Mouse (Mus musculus): ENCODE measurements at regions not wholly inside any gene's neighbourhood (a gene's known extent, or its start where the extent isn't known, plus 50 kb on each side); places are given as distances from the start of the nearest gene placed in this dataset.

- Histone ChIP-seq H3K4me2 (no peak overlapping the region), H3K4me1 (no peaks in the 10 kb centered on the region), H3K9ac (no peak overlapping the region), H3K36me3 (no peaks in the 10 kb centered on the region), H3K27me3 (replicated peaks) (no peaks in the 10 kb centered on the region; the same call in 1 of the 2 replicates), H3K4me3 (no peak overlapping the region), H3K9me3 (replicated peaks) (no peaks in the 10 kb centered on the region), H3K27ac (no peak overlapping the region)
- WGBS (ENCODE audit: insufficient replicate concordance): 67% methylated on average over 8 of the region's 8 CpGs
- no peak for ATAC-seq
Observed at GRCm38 (mm10) chr19:14801669-14802068, 203.8 kb upstream of the Tle4 start.

GRCm38 (mm10) chr19:14799002-14799401, 201.2 kb upstream of the Tle4 start:
- no peak overlapping the region for H3K4me2 ChIP-seq
- no peaks in the 10 kb centered on the region for H3K4me1 ChIP-seq
- WGBS (ENCODE audit: insufficient replicate concordance): 64% methylated on average over 6 of the region's 6 CpGs
- no peaks in the 10 kb centered on the region for H3K9me3 ChIP-seq (replicated peaks)
- no peak overlapping the region for H3K4me3 ChIP-seq
- ATAC-seq: no peak
- no peak overlapping the region for H3K9ac ChIP-seq
- H3K36me3 ChIP-seq: no peaks in the 10 kb centered on the region
- H3K27me3 ChIP-seq (replicated peaks): no peaks in the 10 kb centered on the region; the same call in 1 of the 2 replicates
- H3K27ac ChIP-seq: no peak overlapping the region

GRCm38 (mm10) chr19:14798417-14798816, 200.6 kb upstream of the Tle4 start:
- H3K4me3 ChIP-seq: no peak overlapping the region
- no peak overlapping the region for H3K9ac ChIP-seq
- no peak overlapping the region for H3K4me2 ChIP-seq
- no peaks in the 10 kb centered on the region for H3K9me3 ChIP-seq (replicated peaks)
- no peaks in the 10 kb centered on the region; the same call in 1 of the 2 replicates for H3K27me3 ChIP-seq (replicated peaks)
- 70% methylated on average over 7 of the region's 7 CpGs for WGBS (ENCODE audit: insufficient replicate concordance)
- no peak overlapping the region for H3K27ac ChIP-seq
- H3K36me3 ChIP-seq: no peaks in the 10 kb centered on the region
- H3K4me1 ChIP-seq: no peaks in the 10 kb centered on the region
- no peak for ATAC-seq

- H3K4me1 ChIP-seq: no peaks in the 10 kb centered on the region
- no peak overlapping the region for H3K9ac ChIP-seq
- 65% methylated on average over 5 of the region's 5 CpGs for WGBS (ENCODE audit: insufficient replicate concordance)
- no peak for ATAC-seq
- no peak overlapping the region for H3K4me2 ChIP-seq
- no peaks in the 10 kb centered on the region for H3K9me3 ChIP-seq (replicated peaks)
- no peak overlapping the region for H3K4me3 ChIP-seq
- no peaks in the 10 kb centered on the region; the same call in 1 of the 2 replicates for H3K27me3 ChIP-seq (replicated peaks)
- no peak overlapping the region for H3K27ac ChIP-seq
- H3K36me3 ChIP-seq: no peaks in the 10 kb centered on the region
Observed at GRCm38 (mm10) chr19:14795910-14796309, 198.1 kb upstream of the Tle4 start.

- Histone ChIP-seq H3K27me3 (replicated peaks) (no peaks in the 10 kb centered on the region), H3K9ac (no peak overlapping the region), H3K4me1 (no peaks in the 10 kb centered on the region), H3K27ac (no peak overlapping the region), H3K4me3 (no peak overlapping the region), H3K36me3 (no peaks in the 10 kb centered on the region), H3K9me3 (replicated peaks) (no peaks in the 10 kb centered on the region), H3K4me2 (no peak overlapping the region)
- 66% methylated on average over 1 of the region's 1 CpGs for WGBS (ENCODE audit: insufficient replicate concordance)
- ATAC-seq: no peak
Observed at GRCm38 (mm10) chr19:14789992-14790391, 192.1 kb upstream of the Tle4 start.

GRCm38 (mm10) chr19:14788630-14789029, 190.8 kb upstream of the Tle4 start:
- no peak overlapping the region for H3K9ac ChIP-seq
- no peak overlapping the region for H3K4me3 ChIP-seq
- H3K4me1 ChIP-seq: no peaks in the 10 kb centered on the region
- H3K9me3 ChIP-seq (replicated peaks): no peaks in the 10 kb centered on the region
- ATAC-seq: no peak
- H3K27ac ChIP-seq: no peak overlapping the region
- WGBS (ENCODE audit: insufficient replicate concordance): 76% methylated on average over 4 of the region's 4 CpGs
- H3K4me2 ChIP-seq: no peak overlapping the region
- H3K36me3 ChIP-seq: no peaks in the 10 kb centered on the region
- no peaks in the 10 kb centered on the region for H3K27me3 ChIP-seq (replicated peaks)

- H3K36me3 ChIP-seq: no peaks in the 10 kb centered on the region
- no peak overlapping the region for H3K27ac ChIP-seq
- H3K4me3 ChIP-seq: no peak overlapping the region
- no peak overlapping the region for H3K4me2 ChIP-seq
- no peaks in the 10 kb centered on the region for H3K27me3 ChIP-seq (replicated peaks)
- 67% methylated on average over 8 of the region's 8 CpGs for WGBS (ENCODE audit: insufficient replicate concordance)
- no peak overlapping the region for H3K9ac ChIP-seq
- no peaks in the 10 kb centered on the region for H3K4me1 ChIP-seq
- no peaks in the 10 kb centered on the region for H3K9me3 ChIP-seq (replicated peaks)
- ATAC-seq: no peak
Observed at GRCm38 (mm10) chr19:14786868-14787267, 189.0 kb upstream of the Tle4 start.

- H3K4me3 ChIP-seq: no peak overlapping the region
- WGBS (ENCODE audit: insufficient replicate concordance): 32% methylated on average over 3 of the region's 3 CpGs
- no peaks in the 10 kb centered on the region for H3K4me1 ChIP-seq
- ATAC-seq: no peak
- H3K27ac ChIP-seq: no peak overlapping the region
- H3K9me3 ChIP-seq (replicated peaks): no peaks in the 10 kb centered on the region
- no peaks in the 10 kb centered on the region for H3K36me3 ChIP-seq
- no peak overlapping the region for H3K4me2 ChIP-seq
- no peak overlapping the region for H3K9ac ChIP-seq
- H3K27me3 ChIP-seq (replicated peaks): no peaks in the 10 kb centered on the region
Observed at GRCm38 (mm10) chr19:14785661-14786060, 187.8 kb upstream of the Tle4 start.

- Histone ChIP-seq H3K4me2 (no peak overlapping the region), H3K4me3 (no peak overlapping the region), H3K27me3 (replicated peaks) (no peaks in the 10 kb centered on the region; the same call in 1 of the 2 replicates), H3K36me3 (no peaks in the 10 kb centered on the region), H3K9ac (no peak overlapping the region), H3K4me1 (no peaks in the 10 kb centered on the region), H3K9me3 (replicated peaks) (no peaks in the 10 kb centered on the region), H3K27ac (no peak overlapping the region)
- WGBS (ENCODE audit: insufficient replicate concordance): 39% methylated on average over 7 of the region's 7 CpGs
- no peak for ATAC-seq
Observed at GRCm38 (mm10) chr19:14777709-14778108, 179.9 kb upstream of the Tle4 start.

- 19% methylated on average over 10 of the region's 10 CpGs for WGBS (ENCODE audit: insufficient replicate concordance)
Observed at GRCm38 (mm10) chr19:14777198-14777597, 179.3 kb upstream of the Tle4 start.

GRCm38 (mm10) chr19:14776791-14777190, 178.9 kb upstream of the Tle4 start:
- 58% methylated on average over 5 of the region's 5 CpGs for WGBS (ENCODE audit: insufficient replicate concordance)
- no peak overlapping the region for H3K4me2 ChIP-seq
- ATAC-seq: no peak
- H3K27me3 ChIP-seq (replicated peaks): no peaks in the 10 kb centered on the region; the same call in 1 of the 2 replicates
- no peaks in the 10 kb centered on the region for H3K9me3 ChIP-seq (replicated peaks)
- no peaks in the 10 kb centered on the region for H3K4me1 ChIP-seq
- no peak overlapping the region for H3K9ac ChIP-seq
- H3K4me3 ChIP-seq: no peak overlapping the region
- no peak overlapping the region for H3K27ac ChIP-seq
- H3K36me3 ChIP-seq: no peaks in the 10 kb centered on the region

More at GRCm38 (mm10) chr19:14777198-14777597, 179.3 kb upstream of the Tle4 start:
- no peak for ATAC-seq
- Histone ChIP-seq H3K4me1 (no peaks in the 10 kb centered on the region), H3K36me3 (no peaks in the 10 kb centered on the region), H3K27ac (no peak overlapping the region), H3K9ac (no peak overlapping the region), H3K9me3 (replicated peaks) (no peaks in the 10 kb centered on the region), H3K27me3 (replicated peaks) (no peaks in the 10 kb centered on the region; the same call in 1 of the 2 replicates), H3K4me3 (no peak overlapping the region), H3K4me2 (no peak overlapping the region)

- Histone ChIP-seq H3K27me3 (replicated peaks) (no peaks in the 10 kb centered on the region; the same call in 1 of the 2 replicates), H3K4me3 (no peak overlapping the region), H3K36me3 (no peaks in the 10 kb centered on the region), H3K27ac (no peak overlapping the region), H3K4me2 (no peak overlapping the region), H3K9me3 (replicated peaks) (no peaks in the 10 kb centered on the region), H3K4me1 (no peaks in the 10 kb centered on the region), H3K9ac (no peak overlapping the region)
- no peak for ATAC-seq
- WGBS (ENCODE audit: insufficient replicate concordance): 63% methylated on average over 2 of the region's 2 CpGs
Observed at GRCm38 (mm10) chr19:14772794-14773193, 174.9 kb upstream of the Tle4 start.

- H3K36me3 ChIP-seq: no peaks in the 10 kb centered on the region
- no peak overlapping the region for H3K4me3 ChIP-seq
- no peaks in the 10 kb centered on the region for H3K4me1 ChIP-seq
- no peak overlapping the region for H3K4me2 ChIP-seq
- H3K27me3 ChIP-seq (replicated peaks): no peaks in the 10 kb centered on the region
- H3K9me3 ChIP-seq (replicated peaks): no peaks in the 10 kb centered on the region
- no peak overlapping the region for H3K27ac ChIP-seq
- no peak for ATAC-seq
- no peak overlapping the region for H3K9ac ChIP-seq
Observed at GRCm38 (mm10) chr19:14752646-14753045, 154.8 kb upstream of the Tle4 start.

Measured in liver, embryonic 12.5 days (tissue).